Mouse (Mus musculus) kidney, postnatal 14 days (tissue): ENCODE results near the gene Olfr168.
"Not testable (repeated sequence)": the region's sequence is repeated elsewhere in the genome, so short reads cannot be mapped to it uniquely, and the experiment has no call there.

ENCODE experiments used
- DNase-seq: peaks from one replicate; pipeline ENCODE4 v3.0.0; 2022; ENCODE audit warnings: mixed read lengths

Olfr168 gene

DNA sequence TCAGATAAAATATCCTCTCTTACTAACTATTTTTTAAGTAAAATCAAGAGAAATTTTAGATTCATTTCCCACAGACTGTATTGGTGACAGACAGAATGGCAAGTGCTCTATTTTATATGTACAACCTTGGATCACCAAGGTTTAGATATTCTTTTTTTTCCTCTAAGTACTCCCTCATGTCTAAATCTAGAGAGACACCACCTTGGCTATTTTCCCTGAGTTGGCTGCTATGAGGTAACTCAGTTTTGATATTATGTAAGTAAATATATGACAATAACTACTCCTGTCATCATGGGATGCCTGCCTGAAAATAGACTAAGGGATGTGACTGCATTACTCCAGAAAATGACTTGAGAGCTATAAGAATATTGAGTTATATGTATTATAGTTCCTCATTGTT lies at the start of gene Olfr168:
TSS of gene Olfr168 (minus strand) at position 101 of the 400 bp plus-strand sequence.
- DNase-seq, result no peak

DNA sequence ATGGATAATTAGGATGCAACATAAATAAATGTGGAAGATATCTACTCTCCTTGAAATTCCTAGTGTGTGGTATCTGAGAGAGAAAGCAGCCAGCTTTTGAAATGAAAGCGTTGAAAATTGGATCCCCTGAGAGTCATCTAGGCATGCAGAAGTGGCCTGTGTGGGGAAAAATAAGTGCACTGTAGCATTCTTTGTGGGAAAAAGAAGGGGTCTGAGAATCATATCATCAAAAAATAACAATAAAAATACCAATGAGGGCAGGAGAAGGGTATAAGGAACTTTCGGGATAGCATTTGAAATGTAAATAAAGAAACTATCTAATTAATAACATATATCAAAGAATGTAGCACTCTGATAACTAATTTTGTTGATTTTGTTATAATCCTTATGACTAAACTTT lies 36.4 kb upstream of the Olfr168 start, which contains the start of gene Olfr169:
TSS of gene Olfr169 (minus strand) at position 101 of the 400 bp plus-strand sequence.
- DNase-seq, result not testable (repeated sequence)

DNA sequence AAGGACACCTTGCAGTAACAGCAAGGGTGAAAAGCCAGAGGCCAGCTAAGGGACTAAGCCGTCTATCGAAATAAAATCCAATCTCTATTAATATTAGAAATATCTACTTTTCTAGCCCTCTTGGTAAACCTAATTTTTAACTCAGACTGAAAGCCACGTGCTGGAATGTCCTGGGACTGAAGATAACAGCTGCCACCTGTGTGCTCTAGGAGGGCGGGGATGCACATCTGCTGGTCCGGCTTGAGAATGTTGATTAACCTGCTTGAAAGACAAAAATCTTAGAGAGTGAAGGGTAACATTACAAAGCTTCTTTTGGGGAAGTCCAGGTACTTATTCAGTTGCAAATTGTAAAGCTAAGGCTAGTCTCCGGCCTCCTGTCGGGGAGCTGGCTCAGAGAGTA lies 18.1 kb upstream of the Olfr168 start:
- not testable (repeated sequence) for DNase-seq

DNA sequence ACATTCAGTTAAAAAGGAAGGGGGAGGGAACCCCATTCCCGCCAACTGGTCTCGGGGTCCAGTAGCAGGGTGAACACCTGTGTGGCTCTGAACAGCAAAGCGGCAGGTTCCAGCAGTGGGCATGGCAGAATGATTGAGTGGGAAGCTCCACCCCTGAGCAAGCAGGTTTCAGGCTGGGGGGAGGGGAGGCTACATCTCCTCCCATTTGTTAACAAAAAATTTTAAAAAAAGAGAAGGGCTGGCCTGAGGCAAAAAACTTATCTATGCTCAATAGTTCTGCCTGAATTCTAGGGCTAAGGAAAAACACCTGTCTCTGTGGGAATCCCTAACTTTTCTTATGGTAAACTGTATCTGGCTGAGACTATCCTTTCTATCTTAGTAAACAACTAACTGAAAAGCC lies 16.9 kb upstream of the Olfr168 start:
- not testable (repeated sequence) for DNase-seq

DNA sequence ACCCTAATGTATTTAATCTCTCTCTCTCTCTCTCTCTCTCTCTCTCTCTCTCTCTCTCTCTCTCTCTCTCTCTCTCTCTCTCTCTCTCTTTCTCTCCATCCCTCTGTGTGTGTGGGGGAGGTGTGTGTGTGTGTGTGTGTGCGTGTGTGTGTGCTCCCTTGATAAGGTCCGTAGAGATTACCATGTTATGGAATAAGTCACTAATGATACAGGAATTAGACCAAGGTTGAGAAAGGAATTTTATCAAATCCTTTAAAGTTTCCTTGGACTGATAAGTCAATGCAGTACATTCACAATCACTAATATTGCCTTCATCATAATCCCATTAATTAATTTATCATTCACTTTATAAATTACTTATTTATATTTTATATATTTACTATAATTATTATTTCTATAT lies 13.2 kb downstream of the Olfr168 start, which contains the start of gene Olfr167:
TSS of gene Olfr167 (minus strand) at position 101 of the 400 bp plus-strand sequence.
- no peak for DNase-seq

DNA sequence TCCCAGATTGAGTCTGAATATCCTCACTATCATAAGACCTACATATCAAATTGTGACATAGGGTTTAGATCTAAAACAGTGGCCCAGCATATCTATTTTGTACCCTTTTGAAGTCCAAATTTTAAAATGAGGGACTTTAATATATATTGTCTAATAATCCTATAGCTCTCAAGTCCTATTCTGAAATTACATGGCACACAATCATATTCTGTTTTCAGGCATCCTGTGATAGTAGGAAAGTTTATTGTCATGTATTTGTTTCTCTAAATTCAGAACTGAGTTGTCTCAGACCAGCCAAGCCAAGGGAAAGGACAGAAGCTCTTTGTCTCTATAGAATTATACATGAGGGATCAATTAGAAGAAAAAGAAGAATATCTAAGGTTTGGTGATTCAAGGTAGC lies 52.0 kb downstream of the Olfr168 start, which contains the start of gene Olfr166:
TSS of gene Olfr166 (plus strand) at position 301 of the 400 bp plus-strand sequence.
- no peak for DNase-seq
